Mouse (Mus musculus) intestine, postnatal 0 days (tissue): ENCODE data around the gene Dag1. TPM values are rescaled to one million over a fixed set of nuclear protein-coding genes. Genes with fewer than 3 reads are reported as not detected.
A peak's percentile ranks its signal among the peaks of the same experiment; 100 is the strongest.
"Not testable (repeated sequence)": the region's sequence is repeated elsewhere in the genome, so short reads cannot be mapped to it uniquely, and the experiment has no call there.

Experiments
- ATAC-seq: fragments of 200-750 bp; cut with Nextera tagmentation; 2 replicates; pipeline ENCODE4 v1.8.0; 2017; ENCODE audit warnings: mild to moderate bottlenecking, moderate TSS enrichment, moderate library complexity
- H3K27ac ChIP-seq: fragments of 300-500 bp; sonication (generic); 2 replicates; pipeline ENCODE4 v1.5.1; 2014; ENCODE audit warnings: mild to moderate bottlenecking, low read depth, low read length, moderate library complexity
- H3K27me3 ChIP-seq: fragments of 300-500 bp; sonication (generic); replicated peaks from 2 replicates; pipeline ENCODE4 v1.6.1; 2014; ENCODE audit warnings: low read length, mixed read lengths; ENCODE audit not compliant: control insufficient read depth, insufficient read depth
- H3K36me3 ChIP-seq: fragments of 300-500 bp; sonication (generic); 2 replicates; pipeline ENCODE4 v1.6.1; 2014; ENCODE audit warnings: mild to moderate bottlenecking, moderate library complexity; ENCODE audit not compliant: control insufficient read depth, insufficient read depth
- H3K4me1 ChIP-seq: fragments of 300-500 bp; sonication (generic); replicated peaks from 2 replicates; pipeline ENCODE4 v1.6.1; 2014; ENCODE audit warnings: antibody characterized with exemption, low read length, mixed read lengths; ENCODE audit not compliant: control insufficient read depth, insufficient read depth
- H3K4me2 ChIP-seq: fragments of 300-500 bp; sonication (generic); replicated peaks from 2 replicates; pipeline ENCODE4 v1.6.1; 2014; ENCODE audit warnings: low read depth, mild to moderate bottlenecking, moderate library complexity
- H3K4me3 ChIP-seq: fragments of 300-500 bp; sonication (generic); 2 replicates; pipeline ENCODE4 v1.5.1; 2014; ENCODE audit warnings: low read depth, low read length
- H3K9ac ChIP-seq: fragments of 300-500 bp; sonication (generic); 2 replicates; pipeline ENCODE4 v1.6.1; 2014; ENCODE audit warnings: mild to moderate bottlenecking, low read depth, low read length
- H3K9me3 ChIP-seq: fragments of 300-500 bp; sonication (generic); 2 replicates; pipeline ENCODE4 v1.6.1; 2016; ENCODE audit warnings: mixed run types; ENCODE audit not compliant: control insufficient read depth
- CTCF ChIP-seq: sonication (generic); IDR thresholded peaks from 2 replicates; pipeline ENCODE4 v1.5.1; 2016; ENCODE audit warnings: low read depth, mild to moderate bottlenecking, control low read depth, antibody characterized with exemption, moderate library complexity
- WGBS: fragments of 180-500 bp; shearing (Covaris S2); extraction: QIAGEN DNeasy Blood & Tissue Kit; methylation state at CpG from one replicate; pipeline ENCODE4 v1.1.7; 2014; 5-methylcytosine and 5-hydroxymethylcytosine counted together
- polyA plus RNA-seq: library from polyadenylated mRNA; unstranded; fragments of >200 nt; fragmentation: Nextera tagmentation; extraction: Ambion mirVana; gene quantifications from 2 replicates; pipeline ENCODE4 v1.2.1, GENCODE M21; 2015

The Dag1 gene
- polyA plus RNA-seq, 1 experiment from 2014 or later, result 44.6 TPM

GRCm38 (mm10) chr9:108289347-108289746 lies 25.6 kb upstream of the Dag1 start:
- no peak for TF ChIP-seq CTCF
- no peaks in the 10 kb centered on the region for H3K27me3 ChIP-seq
- no peaks in the 10 kb centered on the region for H3K4me1 ChIP-seq
- H3K4me2 ChIP-seq, result no peak overlapping the region; the same call in 1 of the 2 replicates
- no peak overlapping the region for H3K27ac ChIP-seq
- no peak for ATAC-seq
- H3K9ac ChIP-seq, result no peak overlapping the region
- H3K9me3 ChIP-seq, result no peaks in the 10 kb centered on the region
- WGBS, result 40% methylated on average over 2 of the region's 2 CpGs
- no peak overlapping the region for H3K4me3 ChIP-seq
- no peaks in the 10 kb centered on the region for H3K36me3 ChIP-seq

- not testable (repeated sequence) for H3K27me3 ChIP-seq, H3K4me3 ChIP-seq, H3K27ac ChIP-seq, H3K9me3 ChIP-seq, H3K4me2 ChIP-seq, H3K4me1 ChIP-seq, H3K9ac ChIP-seq, H3K36me3 ChIP-seq
- ATAC-seq, result 0 out of 2 replicates have a peak, but pooled peaks have one; percentile 17
- WGBS, result 86% methylated on average over 4 of the region's 6 CpGs
Observed at GRCm38 (mm10) chr9:108287526-108288238, 23.9 kb upstream of the Dag1 start.

GRCm38 (mm10) chr9:108284410-108284809 lies 20.7 kb upstream of the Dag1 start:
- Histone ChIP-seq H3K36me3 (no peaks in the 10 kb centered on the region), H3K4me3 (no peak overlapping the region), H3K4me2 (no peak overlapping the region), H3K4me1 (no peaks in the 10 kb centered on the region), H3K9me3 (no peaks in the 10 kb centered on the region), H3K9ac (no peak overlapping the region), H3K27me3 (no peaks in the 10 kb centered on the region), H3K27ac (no peak overlapping the region)
- peak; percentile 53 for ATAC-seq
- WGBS, result 10% methylated on average over 6 of the region's 6 CpGs
- peak; percentile 94 for TF ChIP-seq CTCF

- WGBS, result 39% methylated on average over 8 of the region's 8 CpGs
- Histone ChIP-seq H3K9me3 (no peaks in the 10 kb centered on the region), H3K4me3 (no peak overlapping the region), H3K27me3 (no peaks in the 10 kb centered on the region), H3K27ac (peak overlapping the region; percentile 6; the same call in 1 of the 2 replicates), H3K4me1 (no peaks in the 10 kb centered on the region), H3K36me3 (no peaks in the 10 kb centered on the region), H3K4me2 (no peak overlapping the region), H3K9ac (no peak overlapping the region)
- 0 out of 2 replicates have a peak, but pooled peaks have one; percentile 25 for ATAC-seq
- no peak for TF ChIP-seq CTCF
Observed at GRCm38 (mm10) chr9:108280071-108280828, 16.5 kb upstream of the Dag1 start.

- H3K27me3 ChIP-seq, result no peaks in the 10 kb centered on the region
- H3K27ac ChIP-seq, result no peak overlapping the region
- no peaks in the 10 kb centered on the region for H3K36me3 ChIP-seq
- no peak overlapping the region for H3K9ac ChIP-seq
- 66% methylated on average over 10 of the region's 10 CpGs for WGBS
- ATAC-seq, result no peak
- H3K9me3 ChIP-seq, result no peaks in the 10 kb centered on the region
- no peaks in the 10 kb centered on the region for H3K4me1 ChIP-seq
- H3K4me2 ChIP-seq, result no peak overlapping the region
- no peak overlapping the region for H3K4me3 ChIP-seq
- TF ChIP-seq CTCF, result peak; percentile 78
Observed at GRCm38 (mm10) chr9:108278697-108279450, 15.1 kb upstream of the Dag1 start.

- Histone ChIP-seq H3K27me3 (no peaks in the 10 kb centered on the region), H3K36me3 (no peaks in the 10 kb centered on the region), H3K4me3 (no peak overlapping the region), H3K4me1 (0 out of 2 replicates have a peak, but pooled peaks cover 5% of the 10 kb centered on the region), H3K27ac (no peak overlapping the region), H3K9me3 (no peaks in the 10 kb centered on the region), H3K4me2 (no peak overlapping the region), H3K9ac (no peak overlapping the region)
- ATAC-seq, result no peak
- 59% methylated on average over 6 of the region's 6 CpGs for WGBS
- no peak for TF ChIP-seq CTCF
Observed at GRCm38 (mm10) chr9:108275331-108275659, 11.5 kb upstream of the Dag1 start.
